Mouse (Mus musculus) erythroblast, embryonic 14.5 days (primary cell): Measurements from ENCODE around the gene Mfrp.

Source experiments
- GATA1 ChIP-seq: IDR thresholded peaks from 2 replicates; pipeline ENCODE4 v1.6.1; 2012; ENCODE audit warnings: low read length, inconsistent platforms, mixed read lengths
- TAL1 ChIP-seq: IDR thresholded peaks from 3 replicates; pipeline ENCODE4 v1.6.1; 2012; ENCODE audit warnings: low read length, inconsistent platforms, mixed read lengths

DNA sequence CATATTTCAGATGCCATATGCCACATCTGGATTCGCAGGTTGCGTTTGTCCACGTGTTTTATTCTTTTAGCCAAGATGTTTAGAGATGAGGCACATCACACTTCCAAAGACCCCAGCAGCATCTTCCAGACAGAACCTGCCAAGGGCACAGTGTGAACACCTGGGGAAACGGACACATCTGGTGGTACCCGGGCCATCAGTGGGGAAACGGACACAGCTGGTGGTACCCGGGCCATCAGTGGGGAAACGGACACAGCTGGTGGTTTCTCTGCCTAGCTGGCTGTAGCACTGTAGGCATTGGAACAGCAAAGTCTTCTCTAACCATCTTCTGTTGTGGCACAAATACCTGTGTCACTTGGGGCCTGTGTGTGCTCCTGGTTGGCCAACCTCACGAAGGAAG, 5.7 kb upstream of the Mfrp start:
- TF ChIP-seq TAL1: no peak
- TF ChIP-seq GATA1: no peak
